Mouse (Mus musculus) embryonic fibroblast, embryonic 13.5 days (primary cell): ENCODE results near the gene Nme6.

ENCODE experiments used
- CTCF ChIP-seq: IDR thresholded peaks from 2 replicates; pipeline ENCODE4 v1.5.1; 2011; ENCODE audit warnings: mild to moderate bottlenecking, control low read depth, low read length, moderate library complexity, borderline replicate concordance; ENCODE audit not compliant: insufficient read depth
- POLR2A ChIP-seq: IDR thresholded peaks from 2 replicates; pipeline ENCODE4 v1.6.1; 2011; ENCODE audit warnings: low read depth, mild to moderate bottlenecking, control low read depth, low read length, moderate library complexity

DNA sequence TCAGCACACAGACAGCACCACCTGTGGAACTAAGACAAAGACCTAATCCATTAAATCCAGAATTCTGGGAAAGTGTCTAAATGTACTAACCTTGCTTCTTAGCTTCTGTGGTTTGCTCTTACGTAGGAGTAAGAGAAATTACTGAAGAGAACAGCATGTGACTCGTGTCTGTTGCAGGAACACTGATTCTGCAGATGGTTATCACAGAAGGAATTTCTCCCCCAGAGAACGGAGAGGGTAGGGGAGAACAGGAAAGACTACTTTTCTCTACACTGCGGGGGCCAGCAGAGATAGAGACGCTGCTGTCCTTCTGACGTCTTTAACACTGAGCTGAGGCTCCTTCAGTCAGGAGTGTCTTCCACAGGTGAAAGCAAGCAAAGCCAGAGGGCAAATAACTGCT, 16.2 kb upstream of the Nme6 start:
- no peak for TF ChIP-seq POLR2A
- TF ChIP-seq CTCF, result no peak
